ENCODE assay signal across 9 mouse cellular contexts in the genomic region with DNA sequence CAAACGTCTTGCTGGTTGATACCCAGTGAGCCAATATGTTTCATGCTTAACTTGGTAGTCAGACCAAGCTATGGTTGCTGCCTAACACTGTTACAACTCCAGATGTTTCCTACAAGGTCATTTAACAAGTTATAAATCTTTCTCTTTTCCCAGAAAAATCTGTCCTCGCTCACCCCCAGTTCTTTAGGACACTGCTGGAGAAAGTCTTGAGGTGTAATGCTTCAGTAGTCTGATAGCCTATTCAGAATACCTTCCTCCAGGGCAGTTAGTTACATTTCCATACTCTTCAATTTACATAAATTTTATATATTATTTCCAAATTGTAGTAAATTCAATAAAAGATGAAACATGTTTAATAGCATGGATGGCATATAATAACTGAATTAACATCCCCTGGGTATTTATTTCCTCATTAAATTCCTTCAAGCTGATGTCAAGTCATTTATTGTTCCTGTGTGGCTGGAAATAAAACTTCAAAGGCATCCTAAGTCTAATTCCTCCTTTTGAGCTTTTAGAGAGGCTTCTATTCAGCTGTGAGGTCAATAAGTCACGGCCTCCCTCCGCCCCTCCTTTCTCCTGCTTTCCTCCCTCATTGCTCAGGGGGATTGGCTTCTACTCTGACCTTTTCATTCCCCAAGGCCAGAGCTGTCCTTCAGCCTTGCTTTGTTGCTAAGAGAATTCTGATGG.
DNase-seq lines count a peak whose midpoint lies in the region; ATAC-seq and TF ChIP-seq lines count a peak whose summit lies in the region.
"Had no signal": no experiment of that assay in that cellular context is flagged by ENCODE, and none has a peak within 500 bp of the region (broad histone marks: within the 10 kb centered on the region; RNA-seq: fewer than 3 reads in every experiment).

No protein-coding gene starts in this region.

- ATAC-seq in heart, embryonic 11.5 days (replicated peaks; ENCODE audit: insufficient number of reproducible peaks, low FRiP score, low TSS enrichment), result no peak
- ATAC-seq in kidney, embryonic 16.5 days (ENCODE audit: low FRiP score, low TSS enrichment), result peak; percentile 94
- ATAC-seq in neural tube, embryonic 11.5 days (ENCODE audit: insufficient read depth, low FRiP score, low TSS enrichment), result peak; percentile 60
- ATAC-seq in liver, postnatal 0 days, result no peak

- no peak overlapping the region for H3K4me2 ChIP-seq in heart, embryonic 11.5 days
- no peak overlapping the region for H3K4me2 ChIP-seq in kidney, embryonic 16.5 days (replicated peaks; ENCODE audit: low read depth, low read length)
- no peak overlapping the region for H3K4me2 ChIP-seq in neural tube, embryonic 11.5 days (ENCODE audit: low read depth)
- no peak overlapping the region for H3K4me2 ChIP-seq in liver, postnatal 0 days (ENCODE audit: low read depth, low read length)
- H3K4me2 ChIP-seq: lung, embryonic 15.5 days had no signal

- no peaks in the 10 kb centered on the region for H3K36me3 ChIP-seq in heart, embryonic 11.5 days (ENCODE audit: control insufficient read depth, insufficient read depth, low read length)
- H3K36me3 ChIP-seq in kidney, embryonic 16.5 days (ENCODE audit: insufficient read depth, low read length), result no peaks in the 10 kb centered on the region
- H3K36me3 ChIP-seq in neural tube, embryonic 11.5 days (ENCODE audit: control insufficient read depth, insufficient read depth, low read length), result no peaks in the 10 kb centered on the region
- H3K36me3 ChIP-seq in liver, postnatal 0 days (replicated peaks; ENCODE audit: insufficient read depth, low read length), result no peaks in the 10 kb centered on the region
- H3K36me3 ChIP-seq: lung, embryonic 15.5 days had no signal

- H3K4me1 ChIP-seq in heart, embryonic 11.5 days (ENCODE audit: control insufficient read depth, insufficient read depth, low read length), result no peaks in the 10 kb centered on the region
- peaks cover 11% of the 10 kb centered on the region; the same call in 1 of the 2 replicates for H3K4me1 ChIP-seq in kidney, embryonic 16.5 days (ENCODE audit: insufficient read depth, low read length)
- peaks cover 9% of the 10 kb centered on the region; the same call in 1 of the 2 replicates for H3K4me1 ChIP-seq in neural tube, embryonic 11.5 days (ENCODE audit: control insufficient read depth, insufficient read depth, low read length)
- no peaks in the 10 kb centered on the region for H3K4me1 ChIP-seq in liver, postnatal 0 days (ENCODE audit: insufficient read depth)
- H3K4me1 ChIP-seq: lung, embryonic 15.5 days had no signal

- WGBS in heart, embryonic 11.5 days (ENCODE audit: insufficient replicate concordance), result 59% methylated on average over 4 of the region's 4 CpGs
- WGBS in kidney, embryonic 16.5 days, result 3% methylated on average over 4 of the region's 4 CpGs
- 1% methylated on average over 4 of the region's 4 CpGs for WGBS in neural tube, embryonic 11.5 days
- 54% methylated on average over 4 of the region's 4 CpGs for WGBS in liver, postnatal 0 days (ENCODE audit: insufficient replicate concordance)

- no peaks in the 10 kb centered on the region for H3K27me3 ChIP-seq in heart, embryonic 11.5 days (ENCODE audit: control insufficient read depth, insufficient read depth, low read length)
- no peaks in the 10 kb centered on the region for H3K27me3 ChIP-seq in kidney, embryonic 16.5 days (ENCODE audit: insufficient read depth, low read length)
- no peaks in the 10 kb centered on the region for H3K27me3 ChIP-seq in neural tube, embryonic 11.5 days (ENCODE audit: control insufficient read depth, insufficient read depth, low read length)
- no peaks in the 10 kb centered on the region for H3K27me3 ChIP-seq in liver, postnatal 0 days (ENCODE audit: insufficient read depth, low read length)
- H3K27me3 ChIP-seq: lung, embryonic 15.5 days had no signal

- H3K9me3 ChIP-seq in heart, embryonic 11.5 days (replicated peaks; ENCODE audit: control insufficient read depth, low read length), result no peaks in the 10 kb centered on the region
- H3K9me3 ChIP-seq in kidney, embryonic 16.5 days (ENCODE audit: low read length), result no peaks in the 10 kb centered on the region
- H3K9me3 ChIP-seq in neural tube, embryonic 11.5 days (ENCODE audit: control insufficient read depth, low read length), result no peaks in the 10 kb centered on the region
- H3K9me3 ChIP-seq in liver, postnatal 0 days (ENCODE audit: low read length), result no peaks in the 10 kb centered on the region
- H3K9me3 ChIP-seq: lung, embryonic 15.5 days had no signal

- H3K4me3 ChIP-seq in heart, embryonic 11.5 days (ENCODE audit: low read depth, low read length), result no peak overlapping the region
- no peak overlapping the region for H3K4me3 ChIP-seq in kidney, embryonic 16.5 days (ENCODE audit: low read length)
- no peak overlapping the region for H3K4me3 ChIP-seq in neural tube, embryonic 11.5 days (ENCODE audit: low read depth, low read length)
- H3K4me3 ChIP-seq in liver, postnatal 0 days (ENCODE audit: low read depth, low read length), result no peak overlapping the region
- H3K4me3 ChIP-seq: lung, embryonic 15.5 days had no signal

- H3K27ac ChIP-seq in heart, embryonic 11.5 days (ENCODE audit: low read depth, low read length), result no peak overlapping the region
- H3K27ac ChIP-seq in kidney, embryonic 16.5 days (ENCODE audit: low read length), result peak overlapping the region; percentile 51
- H3K27ac ChIP-seq in neural tube, embryonic 11.5 days (ENCODE audit: low read depth, low read length), result peak overlapping the region; percentile 63; the same call in 1 of the 2 replicates
- H3K27ac ChIP-seq in liver, postnatal 0 days (ENCODE audit: low read depth), result no peak overlapping the region
- H3K27ac ChIP-seq: lung, embryonic 15.5 days had no signal

- no peak overlapping the region for H3K9ac ChIP-seq in heart, embryonic 11.5 days (ENCODE audit: low read depth, low read length)
- no peak overlapping the region for H3K9ac ChIP-seq in kidney, embryonic 16.5 days (replicated peaks; ENCODE audit: low read length)
- no peak overlapping the region for H3K9ac ChIP-seq in neural tube, embryonic 11.5 days (ENCODE audit: low read length)
- no peak overlapping the region for H3K9ac ChIP-seq in liver, postnatal 0 days (replicated peaks)
- H3K9ac ChIP-seq: lung, embryonic 15.5 days had no signal

- no peak for TF ChIP-seq CTCF in liver, postnatal 0 days (IDR thresholded peaks at IDR 0.05; ENCODE audit: low read depth)

- no peak for TF ChIP-seq EP300 in liver, postnatal 0 days (IDR thresholded peaks at IDR 0.05; ENCODE audit: low read depth)

- peak; percentile 7 for DNase-seq in heart, adult 8-10 months (ENCODE audit: low spot score)
- DNase-seq in embryo, embryonic 10.5 days (ENCODE audit: low spot score), result peak; percentile 94
- DNase-seq in neural tube, embryonic 11.5 days (ENCODE audit: low spot score), result peak; percentile 60
- DNase-seq in liver, postnatal 0 days, result no peak
- no peak for DNase-seq in c-Kit-positive CD71-positive TER-119-positive erythroid progenitor cells, embryonic 14.5 days (ENCODE audit: low spot score)
- DNase-seq in cerebellum, adult 9-11 months, result no peak

Comparison
In these comparisons a context has a peak if more than half of its experiments do, and no peak if none do; other contexts are left out.
1. DNase-seq: peak in heart, adult 8-10 months (single experiment), embryo, embryonic 10.5 days (single experiment) and neural tube, embryonic 11.5 days (single experiment); none in liver, postnatal 0 days (single experiment), c-Kit-positive CD71-positive TER-119-positive erythroid progenitor cells, embryonic 14.5 days (single experiment) and cerebellum, adult 9-11 months (single experiment).
2. ATAC-seq: peak in kidney, embryonic 16.5 days (single experiment) and neural tube, embryonic 11.5 days (single experiment); none in heart, embryonic 11.5 days (single experiment) and liver, postnatal 0 days (single experiment).
3. H3K27ac ChIP-seq: peak in kidney, embryonic 16.5 days (single experiment) and neural tube, embryonic 11.5 days (single experiment); none in heart, embryonic 11.5 days (single experiment) and liver, postnatal 0 days (single experiment).